Mouse (Mus musculus) frontal cortex, postnatal 10 days (tissue): ENCODE results near the gene Gm13696.
"Not testable (repeated sequence)": the region's sequence is repeated elsewhere in the genome, so short reads cannot be mapped to it uniquely, and the experiment has no call there.

Experiments
- DNase-seq, 2 experiments: peaks; one replicate each; pipeline ENCODE4 v3.0.0; 2022; ENCODE audit warnings: low spot score in 2 of 2, mixed read lengths in 1 of 2

Gm13696 gene

GRCm38 (mm10) chr2:83972823-83973222 is at the start of gene Gm13696:
Gene Gm13696 (plus strand): TSS chr2:83973123.
- DNase-seq: not testable (repeated sequence)

DNA sequence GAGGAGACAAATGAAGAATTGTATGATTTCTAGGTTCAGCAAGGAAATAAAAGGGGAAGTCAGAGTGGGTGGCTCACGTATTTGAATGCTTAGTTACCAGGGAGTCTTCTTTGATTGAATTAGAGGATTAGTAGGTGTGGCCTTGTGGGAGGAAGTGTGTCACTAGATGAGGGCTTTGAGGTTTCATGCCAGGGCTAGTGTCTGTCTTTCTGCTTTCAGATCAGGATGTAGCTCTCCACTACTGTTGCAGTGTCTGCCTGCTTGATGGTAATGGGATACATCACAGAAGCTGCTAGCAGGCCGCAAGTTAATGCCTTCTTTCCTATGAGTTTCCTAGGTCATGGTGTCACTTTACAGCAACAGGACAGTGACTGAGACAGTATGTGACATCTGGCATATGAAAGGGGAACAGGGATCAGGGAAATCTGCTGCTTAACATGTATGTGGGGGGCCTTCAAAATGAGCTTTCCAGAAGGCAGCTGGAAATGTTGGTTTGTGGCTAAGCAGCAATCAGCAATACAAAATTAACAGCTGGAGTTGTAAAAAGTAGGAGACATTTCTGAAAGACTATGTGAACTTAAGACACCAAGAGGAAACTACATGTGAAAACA is 43.3 kb upstream of the Gm13696 start:
- no peak for DNase-seq

- peak; percentile 78 to 83 for DNase-seq
Observed at GRCm38 (mm10) chr2:83940931-83941361, 32.0 kb upstream of the Gm13696 start, which contains the start of gene Zswim2. Gene Zswim2 (minus strand): TSS chr2:83941228.

DNA sequence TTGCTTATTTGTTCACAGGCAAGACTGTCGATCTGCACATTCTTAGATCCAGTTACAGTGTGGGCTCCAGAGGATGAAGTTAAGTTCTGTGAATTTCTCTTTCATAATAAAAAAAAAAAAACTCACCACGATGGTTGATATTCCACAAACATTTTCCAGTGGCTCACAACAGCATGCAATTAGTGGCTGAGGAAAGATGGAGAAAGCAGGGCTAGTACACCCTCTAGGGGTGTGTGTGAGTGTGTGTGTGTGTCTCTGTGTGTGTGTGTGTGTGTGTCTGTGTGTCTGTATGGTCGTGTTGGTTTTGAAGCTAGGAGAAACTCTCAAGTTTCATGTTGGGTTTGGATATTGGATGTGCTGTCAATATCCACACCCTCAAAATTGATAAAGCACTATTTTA is 31.5 kb upstream of the Gm13696 start:
- DNase-seq: no peak

GRCm38 (mm10) chr2:83941792-83942191 is 31.1 kb upstream of the Gm13696 start:
- DNase-seq: no peak

- DNase-seq: not testable (repeated sequence)
Observed at GRCm38 (mm10) chr2:83955393-83955792, 17.5 kb upstream of the Gm13696 start, which contains the start of gene Gm13698. Gene Gm13698 (plus strand): TSS chr2:83955693.

DNA sequence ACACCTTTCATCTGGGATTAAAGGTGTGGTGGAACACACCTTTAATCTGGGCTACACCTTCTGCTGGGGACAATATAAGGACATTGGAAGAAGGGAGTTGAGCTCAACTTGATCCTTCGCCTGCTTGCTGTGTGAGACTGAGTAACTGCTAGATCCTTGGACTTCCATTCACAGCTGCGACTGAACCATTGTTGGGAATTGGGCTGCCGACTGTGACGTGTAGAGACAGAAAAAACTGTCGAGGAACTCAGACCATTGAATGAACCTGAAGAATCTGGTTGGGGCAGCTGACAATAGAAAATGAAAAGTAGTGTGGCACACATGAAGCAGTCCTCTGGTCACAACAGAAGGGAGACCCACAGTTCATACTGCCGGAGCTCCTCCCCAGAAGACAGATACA is 11.7 kb upstream of the Gm13696 start, which contains the start of gene Gm13693:
Gene Gm13693, plus strand, starts transcription at position 301 of the 400 bp plus-strand sequence.
- DNase-seq: not testable (repeated sequence)

DNA sequence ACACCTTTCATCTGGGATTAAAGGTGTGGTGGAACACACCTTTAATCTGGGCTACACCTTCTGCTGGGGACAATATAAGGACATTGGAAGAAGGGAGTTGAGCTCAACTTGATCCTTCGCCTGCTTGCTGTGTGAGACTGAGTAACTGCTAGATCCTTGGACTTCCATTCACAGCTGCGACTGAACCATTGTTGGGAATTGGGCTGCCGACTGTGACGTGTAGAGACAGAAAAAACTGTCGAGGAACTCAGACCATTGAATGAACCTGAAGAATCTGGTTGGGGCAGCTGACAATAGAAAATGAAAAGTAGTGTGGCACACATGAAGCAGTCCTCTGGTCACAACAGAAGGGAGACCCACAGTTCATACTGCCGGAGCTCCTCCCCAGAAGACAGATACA is 5.9 kb upstream of the Gm13696 start, which contains the start of gene Gm13695:
Gene Gm13695, plus strand, starts transcription at position 301 of the 400 bp plus-strand sequence.
- DNase-seq: not testable (repeated sequence)

DNA sequence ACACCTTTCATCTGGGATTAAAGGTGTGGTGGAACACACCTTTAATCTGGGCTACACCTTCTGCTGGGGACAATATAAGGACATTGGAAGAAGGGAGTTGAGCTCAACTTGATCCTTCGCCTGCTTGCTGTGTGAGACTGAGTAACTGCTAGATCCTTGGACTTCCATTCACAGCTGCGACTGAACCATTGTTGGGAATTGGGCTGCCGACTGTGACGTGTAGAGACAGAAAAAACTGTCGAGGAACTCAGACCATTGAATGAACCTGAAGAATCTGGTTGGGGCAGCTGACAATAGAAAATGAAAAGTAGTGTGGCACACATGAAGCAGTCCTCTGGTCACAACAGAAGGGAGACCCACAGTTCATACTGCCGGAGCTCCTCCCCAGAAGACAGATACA is 5.7 kb downstream of the Gm13696 start, which contains the start of gene Gm13694:
Gene Gm13694, plus strand, starts transcription at position 301 of the 400 bp plus-strand sequence.
- not testable (repeated sequence) for DNase-seq

DNA sequence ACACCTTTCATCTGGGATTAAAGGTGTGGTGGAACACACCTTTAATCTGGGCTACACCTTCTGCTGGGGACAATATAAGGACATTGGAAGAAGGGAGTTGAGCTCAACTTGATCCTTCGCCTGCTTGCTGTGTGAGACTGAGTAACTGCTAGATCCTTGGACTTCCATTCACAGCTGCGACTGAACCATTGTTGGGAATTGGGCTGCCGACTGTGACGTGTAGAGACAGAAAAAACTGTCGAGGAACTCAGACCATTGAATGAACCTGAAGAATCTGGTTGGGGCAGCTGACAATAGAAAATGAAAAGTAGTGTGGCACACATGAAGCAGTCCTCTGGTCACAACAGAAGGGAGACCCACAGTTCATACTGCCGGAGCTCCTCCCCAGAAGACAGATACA is 11.5 kb downstream of the Gm13696 start, which contains the start of gene Gm13697:
Gene Gm13697, plus strand, starts transcription at position 301 of the 400 bp plus-strand sequence.
- DNase-seq: not testable (repeated sequence)

DNA sequence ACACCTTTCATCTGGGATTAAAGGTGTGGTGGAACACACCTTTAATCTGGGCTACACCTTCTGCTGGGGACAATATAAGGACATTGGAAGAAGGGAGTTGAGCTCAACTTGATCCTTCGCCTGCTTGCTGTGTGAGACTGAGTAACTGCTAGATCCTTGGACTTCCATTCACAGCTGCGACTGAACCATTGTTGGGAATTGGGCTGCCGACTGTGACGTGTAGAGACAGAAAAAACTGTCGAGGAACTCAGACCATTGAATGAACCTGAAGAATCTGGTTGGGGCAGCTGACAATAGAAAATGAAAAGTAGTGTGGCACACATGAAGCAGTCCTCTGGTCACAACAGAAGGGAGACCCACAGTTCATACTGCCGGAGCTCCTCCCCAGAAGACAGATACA is 17.3 kb downstream of the Gm13696 start, which contains the start of gene Gm13691:
Gene Gm13691, plus strand, starts transcription at position 301 of the 400 bp plus-strand sequence.
- DNase-seq: not testable (repeated sequence)

DNA sequence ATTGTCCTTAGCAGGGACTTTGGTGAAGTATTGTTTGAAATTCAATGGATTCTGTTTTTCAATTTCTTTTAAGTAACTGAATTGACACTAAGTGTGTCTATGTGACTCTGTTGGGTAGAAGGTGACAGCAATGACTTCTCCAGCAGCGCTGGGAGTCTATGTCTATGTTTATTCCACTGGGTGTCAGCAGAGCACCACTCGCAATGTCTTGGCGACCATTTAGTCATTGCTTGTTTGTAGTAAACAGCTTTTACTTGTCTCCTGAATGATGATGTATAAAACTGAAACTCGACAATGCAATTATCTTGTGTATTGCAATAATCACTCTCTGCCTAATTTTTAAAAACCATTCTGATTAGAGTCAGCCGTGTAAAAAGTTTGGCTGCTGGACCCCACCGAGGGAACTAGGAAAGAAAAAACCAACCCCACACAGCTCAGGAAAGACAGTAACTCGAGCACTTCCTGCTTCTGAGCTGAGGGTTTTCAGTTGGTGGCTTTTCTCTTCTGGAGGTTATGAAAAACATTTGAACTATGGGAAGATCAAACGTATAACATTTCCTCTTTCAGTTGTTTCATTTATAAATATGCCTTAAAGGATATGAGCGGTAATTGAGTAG is 20.8 kb downstream of the Gm13696 start:
- not testable (repeated sequence) for DNase-seq

DNA sequence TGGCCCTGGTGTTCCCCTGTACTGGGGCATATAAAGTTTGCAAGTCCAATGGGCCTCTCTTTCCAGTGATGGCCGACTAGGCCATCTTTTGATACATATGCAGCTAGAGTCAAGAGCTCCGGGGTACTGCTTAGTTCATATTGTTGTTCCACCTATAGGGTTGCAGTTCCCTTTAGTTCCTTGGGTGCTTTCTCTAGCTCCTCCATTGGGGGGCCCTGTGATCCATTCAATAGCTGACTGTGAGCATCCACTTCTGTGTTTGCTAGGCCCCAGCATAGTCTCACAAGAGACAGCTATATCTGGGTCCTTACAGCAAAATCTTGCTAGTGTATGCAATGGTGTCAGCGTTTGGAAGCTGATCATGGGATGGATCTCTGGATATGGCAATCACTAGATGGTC is 21.6 kb downstream of the Gm13696 start:
- not testable (repeated sequence) for DNase-seq

DNA sequence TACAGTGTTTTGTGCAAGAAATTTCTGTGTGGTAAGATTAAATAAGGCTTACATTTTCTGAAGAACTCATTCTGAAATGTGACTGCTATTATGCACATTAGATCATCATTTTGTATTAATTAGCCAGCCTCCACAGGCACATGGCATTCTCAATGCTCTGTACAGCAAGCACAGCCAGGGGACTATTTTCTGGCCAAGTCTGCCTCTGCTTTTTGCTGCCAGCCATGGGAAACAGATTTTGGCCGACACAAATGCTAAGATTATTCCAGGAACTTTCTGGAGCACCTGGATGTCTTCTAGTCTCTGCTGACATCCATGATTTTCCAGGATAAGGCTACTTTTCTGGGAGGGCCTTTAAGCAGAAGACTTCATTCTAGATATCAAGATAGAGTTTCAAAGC is 36.0 kb downstream of the Gm13696 start:
- no peak for DNase-seq

DNA sequence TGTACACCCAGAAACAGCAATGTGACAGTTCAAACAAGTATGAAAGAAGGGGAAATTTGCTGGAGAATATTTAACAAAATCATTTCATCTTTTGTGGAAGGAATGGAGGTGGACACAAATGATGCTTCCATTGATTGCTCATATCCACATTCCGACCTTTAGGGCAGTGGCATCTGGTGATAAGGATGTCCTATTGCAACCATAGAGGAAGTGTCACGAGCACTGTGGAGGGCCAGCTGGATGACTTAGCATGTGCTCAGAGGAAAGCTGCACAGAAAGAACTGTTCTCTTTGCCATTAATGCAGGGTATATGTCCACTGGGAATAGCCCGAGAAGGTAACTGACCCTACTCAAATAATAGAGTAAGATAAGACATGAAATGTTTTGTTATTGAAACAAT is 36.9 kb downstream of the Gm13696 start:
- DNase-seq: no peak

- no peak for DNase-seq
Observed at GRCm38 (mm10) chr2:84014572-84014971, 41.6 kb downstream of the Gm13696 start.

DNA sequence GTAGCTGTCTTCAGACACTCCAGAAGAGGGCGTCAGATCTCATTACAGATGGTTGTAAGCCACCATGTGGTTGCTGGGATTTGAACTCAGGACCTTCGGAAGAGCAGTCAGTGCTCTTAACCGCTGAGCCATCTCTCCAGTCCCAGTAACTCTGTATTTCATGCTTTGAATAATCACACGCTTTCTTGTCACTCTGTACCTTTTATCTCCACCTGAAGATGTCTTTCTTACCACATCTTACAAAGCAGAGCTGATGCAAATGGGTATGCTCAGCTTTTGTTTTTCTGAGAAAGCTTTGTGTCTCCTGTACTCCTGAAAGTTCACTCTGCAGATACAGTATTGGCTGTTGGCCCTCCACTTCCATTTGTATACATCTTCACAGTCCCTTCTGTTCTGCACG is 43.4 kb downstream of the Gm13696 start:
- DNase-seq: not testable (repeated sequence)

DNA sequence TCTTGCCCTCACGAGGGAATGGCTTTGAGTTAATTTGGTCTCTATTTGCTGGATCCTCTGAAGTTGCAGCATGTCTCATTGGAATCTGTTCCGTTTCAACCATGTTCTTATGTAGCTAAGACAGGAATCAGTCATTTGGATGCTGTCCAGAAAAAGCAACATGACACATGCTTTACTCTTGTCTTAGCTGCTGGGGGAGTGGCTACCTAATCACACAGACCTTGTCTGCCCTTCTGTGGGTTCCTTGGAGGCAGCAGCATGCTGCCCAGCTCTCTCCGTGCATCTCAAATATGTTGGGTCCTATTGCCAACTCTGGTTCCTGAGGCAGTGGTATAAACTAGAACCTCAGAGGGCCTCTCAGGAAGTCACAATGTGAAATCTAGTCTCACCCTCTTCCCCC is 45.4 kb downstream of the Gm13696 start:
- no peak for DNase-seq

GRCm38 (mm10) chr2:84019519-84020305 is 46.8 kb downstream of the Gm13696 start:
- DNase-seq: no peak

GRCm38 (mm10) chr2:84021930-84022329 is 49.0 kb downstream of the Gm13696 start:
- DNase-seq: no peak

DNA sequence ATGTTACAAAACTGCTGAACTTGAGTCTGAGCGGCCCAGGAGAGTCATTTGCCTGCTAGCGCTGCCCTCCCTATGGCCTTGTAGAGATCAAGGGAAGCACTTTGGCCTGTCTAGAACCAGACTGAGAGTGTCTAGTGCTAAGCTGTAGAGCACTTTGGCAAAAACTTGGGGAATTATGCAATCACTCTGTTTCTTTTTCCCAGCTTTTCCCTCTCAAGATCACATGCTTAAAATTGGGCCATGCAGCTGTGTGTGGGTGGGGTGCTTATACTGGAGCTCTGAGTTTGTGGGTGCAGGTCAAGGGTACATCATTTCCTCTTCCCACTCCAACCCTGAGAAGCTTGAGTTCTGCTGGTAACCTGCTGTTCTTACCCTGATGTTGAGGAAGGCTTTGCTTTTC is 50.0 kb downstream of the Gm13696 start:
- no peak for DNase-seq

GRCm38 (mm10) chr2:84023319-84023718 is 50.4 kb downstream of the Gm13696 start:
- DNase-seq: no peak
